Mouse (Mus musculus): ENCODE results near the gene Cst9. TPM values are rescaled to one million over a fixed set of nuclear protein-coding genes. Genes with fewer than 3 reads are reported as not detected.

Gene Cst9
- polyA plus RNA-seq, 1 experiment from 2014 or later, result not detected

GRCm38 (mm10) chr2:148884738-148885137, 49.8 kb downstream of the Cst9 start:
- Histone ChIP-seq H3K4me2 (replicated peaks) (no peak overlapping the region), H3K9ac (replicated peaks) (no peak overlapping the region), H3K27ac (no peak overlapping the region), H3K4me3 (replicated peaks) (no peak overlapping the region), H3K9me3 (no peaks in the 10 kb centered on the region), H3K4me1 (replicated peaks) (peaks cover 3% of the 10 kb centered on the region; the same call in 1 of the 2 replicates), H3K36me3 (no peaks in the 10 kb centered on the region), H3K27me3 (no peaks in the 10 kb centered on the region)
- ATAC-seq, result 0 out of 2 replicates have a peak, but pooled peaks have one; percentile 28

Other genes with a start within 250 kb of the Cst9 start
- 64.0 and 65.3 TPM in 2 replicates for gene Nxt1, start 162.5 kb upstream of the Cst9 start, polyA plus RNA-seq (2015; fragmentation: Nextera tagmentation; extraction: Ambion mirVana)
- 17.6 and 17.8 TPM in 2 replicates for gene Gzf1, start 154.1 kb upstream of the Cst9 start, polyA plus RNA-seq (2015; fragmentation: Nextera tagmentation; extraction: Ambion mirVana)
- 43.6 and 48.1 TPM in 2 replicates for gene Napb, start 102.7 kb upstream of the Cst9 start, polyA plus RNA-seq (2015; fragmentation: Nextera tagmentation; extraction: Ambion mirVana)
- gene Cstl1, start 84.8 kb upstream of the Cst9 start, polyA plus RNA-seq (2015; fragmentation: Nextera tagmentation; extraction: Ambion mirVana), result not detected in 2 replicates
- not detected in 2 replicates for gene Cst11, start 63.6 kb upstream of the Cst9 start, polyA plus RNA-seq (2015; fragmentation: Nextera tagmentation; extraction: Ambion mirVana)
- gene 8030411F24Rik, start 53.1 kb upstream of the Cst9 start, polyA plus RNA-seq (2015; fragmentation: Nextera tagmentation; extraction: Ambion mirVana), result not detected in 2 replicates
- not detected in 2 replicates for gene Cst12, start 45.8 kb upstream of the Cst9 start, polyA plus RNA-seq (2015; fragmentation: Nextera tagmentation; extraction: Ambion mirVana)
- gene Cst8, start 36.4 kb upstream of the Cst9 start, polyA plus RNA-seq (2015; fragmentation: Nextera tagmentation; extraction: Ambion mirVana), result not detected in 2 replicates
- not detected in 2 replicates for gene Cst13, start 15.1 kb upstream of the Cst9 start, polyA plus RNA-seq (2015; fragmentation: Nextera tagmentation; extraction: Ambion mirVana)
- gene 9230104L09Rik, start 29.9 kb downstream of the Cst9 start, polyA plus RNA-seq (2015; fragmentation: Nextera tagmentation; extraction: Ambion mirVana), result not detected in 2 replicates
- gene Cst3, start 40.5 kb downstream of the Cst9 start, polyA plus RNA-seq (2015; fragmentation: Nextera tagmentation; extraction: Ambion mirVana), result 436 and 465 TPM in 2 replicates
- not detected in 2 replicates for gene Gm1330, start 168.1 kb downstream of the Cst9 start, polyA plus RNA-seq (2015; fragmentation: Nextera tagmentation; extraction: Ambion mirVana)
- not detected in 2 replicates for gene Gm10750, start 182.1 kb downstream of the Cst9 start, polyA plus RNA-seq (2015; fragmentation: Nextera tagmentation; extraction: Ambion mirVana)